Mouse (Mus musculus) spleen, postnatal 4 days (tissue): ENCODE data around the gene Gm20708.
"Not testable (repeated sequence)": the region's sequence is repeated elsewhere in the genome, so short reads cannot be mapped to it uniquely, and the experiment has no call there.

Experiments used
- DNase-seq, 2 experiments: peaks; one replicate each; pipeline ENCODE4 v3.0.0; 2022; ENCODE audit warnings: low spot score in 2 of 2

Gm20708 gene

DNA sequence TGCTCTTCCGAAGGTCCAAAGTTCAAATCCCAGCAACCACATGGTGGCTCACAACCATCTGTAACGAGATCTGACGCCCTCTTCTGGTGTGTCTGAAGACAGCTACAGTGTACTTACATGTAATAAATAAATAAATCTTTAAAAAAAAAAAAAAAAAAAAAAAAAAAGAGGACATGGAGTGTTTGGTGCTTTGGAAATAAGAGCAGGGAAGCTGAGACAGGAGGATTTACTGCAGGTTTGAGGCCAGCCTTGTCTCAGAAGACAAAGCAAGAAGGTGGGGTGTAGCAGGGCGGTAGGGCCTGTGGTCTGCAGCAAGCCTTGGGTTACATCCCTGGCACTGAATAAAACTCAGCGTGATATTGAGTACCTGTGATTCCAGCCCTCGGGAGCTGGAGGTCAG is 24.0 kb downstream of the Gm20708 start:
- not testable (repeated sequence) for DNase-seq

- no peak for DNase-seq
These were observed 24.6 kb downstream of the Gm20708 start for GRCm38 (mm10) chr11:117834086-117834485.

- DNase-seq: peak; percentile 63 to 74
These were observed 26.8 kb downstream of the Gm20708 start for GRCm38 (mm10) chr11:117836306-117836705.

- DNase-seq: peak; percentile 81 to 85
These were observed 29.1 kb downstream of the Gm20708 start for GRCm38 (mm10) chr11:117838572-117838971.

DNA sequence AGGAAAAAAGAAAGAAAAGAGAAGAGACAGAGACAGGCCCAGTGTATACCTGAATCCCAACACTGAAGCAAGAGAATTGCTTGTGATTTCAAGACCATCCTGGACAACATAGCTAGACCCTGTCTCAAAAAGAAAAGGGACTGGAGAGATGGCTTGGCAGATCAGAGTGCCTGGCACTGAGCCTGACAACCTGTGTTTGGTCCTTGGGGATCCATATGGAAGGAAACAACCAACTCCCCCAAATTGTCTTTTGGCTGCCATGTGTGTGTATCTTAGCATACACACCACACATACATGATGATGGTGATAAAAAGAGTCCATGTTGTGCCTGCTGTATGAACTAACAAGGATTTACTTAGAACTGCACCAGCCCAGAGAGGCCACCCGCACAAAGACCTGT is 29.6 kb downstream of the Gm20708 start:
- DNase-seq: no peak

DNA sequence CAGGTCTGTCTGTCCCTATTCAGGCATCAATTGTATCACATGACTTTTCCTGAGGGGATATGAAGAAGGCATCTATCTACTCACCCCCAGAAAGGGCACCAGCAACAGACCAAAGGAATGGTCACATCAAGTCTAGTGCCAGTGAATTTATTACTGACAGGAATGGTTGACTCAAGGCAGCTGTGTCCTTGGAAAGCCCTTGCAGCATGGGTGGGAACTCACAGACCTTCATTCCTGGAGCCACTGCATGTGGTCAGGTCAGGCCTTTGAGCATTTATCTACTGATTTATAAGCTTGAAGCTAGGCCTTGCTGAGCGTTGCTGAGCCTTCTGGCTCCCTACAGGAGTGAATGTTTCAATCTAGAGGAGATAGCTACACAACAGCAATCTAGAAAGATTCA is 31.4 kb downstream of the Gm20708 start:
- no peak for DNase-seq

GRCm38 (mm10) chr11:117843434-117843833 is 34.0 kb downstream of the Gm20708 start:
- no peak for DNase-seq

GRCm38 (mm10) chr11:117844997-117845396 is 35.5 kb downstream of the Gm20708 start:
- DNase-seq: no peak

DNA sequence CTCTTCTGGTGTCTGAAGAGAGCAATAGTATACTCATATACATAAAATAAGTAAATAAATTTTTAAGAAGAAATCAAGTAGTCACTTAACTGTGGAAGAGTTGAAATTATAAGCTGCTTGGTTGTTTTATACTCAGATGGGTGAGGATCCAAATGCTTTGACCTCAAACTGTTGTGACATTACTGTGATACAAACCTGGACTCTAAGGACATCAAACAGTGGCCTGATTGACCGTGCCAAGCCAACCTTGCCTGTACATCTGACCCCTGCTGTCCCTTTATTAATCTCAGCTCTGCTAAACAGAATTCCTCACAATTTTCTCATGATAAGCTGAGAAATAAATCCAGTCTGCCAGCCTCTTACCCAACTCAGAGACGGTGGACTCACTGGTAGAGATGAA is 36.2 kb downstream of the Gm20708 start:
- DNase-seq: no peak

GRCm38 (mm10) chr11:117846640-117847039 is 37.2 kb downstream of the Gm20708 start:
- DNase-seq: no peak

DNA sequence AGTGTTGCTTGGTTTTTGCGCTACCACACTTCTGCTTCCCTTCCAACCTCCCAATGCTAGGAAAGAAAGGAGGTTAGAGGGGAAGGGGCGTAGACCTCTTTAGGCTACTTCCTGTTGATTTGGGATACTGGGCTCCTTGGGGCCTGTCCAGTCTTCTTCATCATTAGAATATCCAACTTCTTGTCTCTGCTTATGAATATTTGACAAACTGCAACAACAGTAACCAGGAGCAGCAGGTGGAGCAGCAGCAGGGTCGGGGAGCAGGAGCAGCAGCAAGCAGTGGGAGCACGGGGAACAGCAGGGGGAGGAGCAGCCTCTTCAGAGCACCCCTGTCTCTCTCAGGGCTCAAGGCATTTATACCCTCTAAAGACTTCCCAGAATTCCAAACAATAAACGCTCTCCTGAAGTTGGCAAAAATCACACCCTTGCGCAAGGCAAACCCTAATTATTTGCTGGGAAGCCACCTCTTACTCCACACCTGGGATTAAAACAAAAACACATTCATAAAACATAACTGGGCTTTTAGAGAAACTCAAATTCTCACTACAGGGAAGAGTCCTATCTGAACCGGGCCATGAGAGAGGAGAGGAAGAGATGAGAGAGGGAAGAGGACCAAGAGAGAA is 38.2 kb downstream of the Gm20708 start:
- DNase-seq: no peak

DNA sequence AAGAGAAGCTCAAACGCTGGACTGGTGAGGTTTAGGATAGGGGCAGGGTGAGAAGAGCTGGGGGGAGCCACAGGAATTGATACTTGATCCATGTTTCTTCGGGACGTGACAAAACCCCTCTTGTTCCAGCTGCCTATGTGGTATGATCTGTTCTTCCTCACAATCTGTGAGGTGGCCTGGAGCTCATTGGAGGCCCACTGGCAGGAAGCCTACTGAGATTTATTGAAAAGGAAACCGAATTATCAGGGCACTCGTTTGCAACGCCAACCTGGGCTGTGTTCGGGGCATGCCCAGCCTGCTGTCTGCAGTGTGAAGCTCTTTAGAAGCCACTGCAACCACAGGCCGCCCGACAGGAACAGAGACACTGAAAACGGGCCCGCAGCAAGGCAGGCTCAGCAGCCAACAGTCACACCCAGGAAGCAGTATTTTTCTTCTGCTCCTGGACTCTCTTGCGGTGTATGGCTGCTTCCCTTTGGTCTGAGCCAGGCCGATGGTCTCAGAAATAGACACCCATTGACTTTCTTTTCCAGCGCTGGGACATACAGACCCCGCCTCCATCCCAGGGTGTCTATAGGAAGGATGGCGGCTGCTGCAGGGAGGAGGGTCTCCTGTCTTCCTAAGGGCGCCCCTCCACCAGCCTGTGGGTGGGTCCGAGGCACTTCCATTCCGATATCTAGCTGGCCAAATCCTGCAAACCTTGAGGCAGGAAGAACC is 39.0 kb downstream of the Gm20708 start:
- peak; percentile 53 to 80 for DNase-seq

DNA sequence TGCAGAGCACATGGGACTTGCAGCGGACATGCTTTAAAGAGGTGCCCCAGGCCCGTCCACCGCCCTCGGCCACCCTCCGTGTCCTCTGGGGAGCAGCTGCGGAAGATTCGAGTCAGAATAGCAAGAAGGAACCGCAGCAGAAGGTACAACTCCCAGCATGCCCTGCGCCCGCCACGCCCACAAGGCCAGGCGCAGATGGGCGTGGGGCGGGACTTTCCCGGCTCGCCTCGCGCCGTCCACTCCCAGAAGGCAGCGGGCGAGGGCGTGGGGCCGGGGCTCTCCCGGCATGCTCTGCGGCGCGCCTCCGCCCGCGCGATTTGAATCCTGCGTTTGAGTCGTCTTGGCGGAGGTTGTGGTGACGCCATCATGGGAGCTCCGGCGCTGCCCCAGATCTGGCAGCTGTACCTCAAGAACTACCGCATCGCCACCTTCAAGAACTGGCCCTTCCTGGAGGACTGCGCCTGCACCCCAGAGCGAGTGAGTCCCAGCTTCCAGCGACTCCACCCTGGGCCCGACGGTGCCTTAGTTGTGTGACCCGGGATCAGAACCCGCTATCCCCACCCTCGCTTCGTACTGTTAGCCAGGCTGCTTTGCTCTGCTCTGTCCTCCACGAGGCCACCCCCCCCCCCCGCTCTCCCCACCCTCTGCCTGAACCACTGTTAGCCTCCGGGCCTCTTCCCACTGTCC is 39.7 kb downstream of the Gm20708 start, which contains the start of gene Birc5:
Gene Birc5 (plus strand): TSS at position 267 of the 687 bp plus-strand sequence.
- DNase-seq: peak; percentile 98 to 99

- DNase-seq: no peak
These were observed 43.4 kb downstream of the Gm20708 start for GRCm38 (mm10) chr11:117852875-117853274.

DNA sequence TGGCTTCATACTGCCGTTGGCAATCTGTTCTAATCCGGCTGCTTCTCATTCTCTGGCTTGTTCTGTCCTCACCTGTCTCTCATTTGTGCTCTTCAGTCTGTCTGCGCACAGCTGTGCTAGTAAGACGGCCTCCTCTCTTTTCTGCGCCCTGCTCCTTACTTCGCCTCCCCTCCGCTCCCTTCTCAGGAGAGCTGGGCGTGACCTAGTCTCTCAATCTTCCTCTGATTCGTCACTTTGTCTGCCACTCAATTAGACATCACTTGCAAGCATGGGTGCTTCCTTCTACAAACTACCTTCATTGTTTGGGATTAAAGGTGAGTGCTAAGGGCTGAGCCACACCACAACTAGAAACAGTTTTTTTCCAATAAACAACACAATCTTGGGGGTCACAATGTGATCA is 44.8 kb downstream of the Gm20708 start:
- DNase-seq: no peak

DNA sequence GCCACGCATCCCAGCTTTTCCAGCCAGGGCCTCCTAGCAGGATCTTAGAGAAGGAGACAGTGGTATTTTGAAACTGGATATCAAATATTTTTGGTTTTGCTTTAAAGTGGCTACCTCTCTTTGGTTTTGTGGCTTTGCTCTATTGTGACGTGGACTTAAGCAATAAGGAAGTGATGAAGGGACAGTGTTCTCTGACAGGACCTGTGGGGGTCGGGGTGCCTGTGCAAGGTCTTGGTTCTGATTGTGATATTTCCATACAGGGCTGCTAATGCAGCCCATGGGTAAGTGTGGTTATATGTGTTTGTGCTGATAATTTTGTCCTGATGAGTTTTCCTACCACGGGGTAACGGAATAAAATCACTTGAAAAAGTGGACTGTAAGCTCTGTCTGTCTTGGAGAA is 45.9 kb downstream of the Gm20708 start:
- DNase-seq: no peak

DNA sequence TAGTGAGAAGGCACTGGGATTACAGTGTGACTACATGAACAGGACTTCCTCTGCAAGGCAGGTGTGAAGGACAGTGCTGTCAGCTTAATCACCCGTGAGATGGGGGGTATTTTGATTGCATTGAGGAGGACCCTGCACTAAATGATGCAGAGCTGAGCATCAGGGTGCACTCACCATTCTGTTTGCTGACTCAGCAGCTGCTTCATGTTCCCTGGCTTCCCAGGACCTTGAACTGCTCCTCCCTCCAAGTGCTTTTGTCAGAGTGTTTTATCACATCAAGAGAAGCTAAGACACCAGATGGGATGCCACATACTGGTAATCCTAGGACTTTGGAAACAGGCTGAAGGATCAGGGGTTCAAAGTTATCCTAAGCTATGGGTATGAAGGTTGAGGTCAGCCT is 46.5 kb downstream of the Gm20708 start:
- DNase-seq: no peak

GRCm38 (mm10) chr11:117857462-117857861 is 48.0 kb downstream of the Gm20708 start:
- DNase-seq: no peak

GRCm38 (mm10) chr11:117858392-117858791 is 48.9 kb downstream of the Gm20708 start:
- no peak for DNase-seq

- DNase-seq: no peak
These were observed 51.1 kb downstream of the Gm20708 start, which contains the start of gene Tmem235 for GRCm38 (mm10) chr11:117860601-117861000. Tmem235 (plus strand) TSS chr11:117860752.

DNA sequence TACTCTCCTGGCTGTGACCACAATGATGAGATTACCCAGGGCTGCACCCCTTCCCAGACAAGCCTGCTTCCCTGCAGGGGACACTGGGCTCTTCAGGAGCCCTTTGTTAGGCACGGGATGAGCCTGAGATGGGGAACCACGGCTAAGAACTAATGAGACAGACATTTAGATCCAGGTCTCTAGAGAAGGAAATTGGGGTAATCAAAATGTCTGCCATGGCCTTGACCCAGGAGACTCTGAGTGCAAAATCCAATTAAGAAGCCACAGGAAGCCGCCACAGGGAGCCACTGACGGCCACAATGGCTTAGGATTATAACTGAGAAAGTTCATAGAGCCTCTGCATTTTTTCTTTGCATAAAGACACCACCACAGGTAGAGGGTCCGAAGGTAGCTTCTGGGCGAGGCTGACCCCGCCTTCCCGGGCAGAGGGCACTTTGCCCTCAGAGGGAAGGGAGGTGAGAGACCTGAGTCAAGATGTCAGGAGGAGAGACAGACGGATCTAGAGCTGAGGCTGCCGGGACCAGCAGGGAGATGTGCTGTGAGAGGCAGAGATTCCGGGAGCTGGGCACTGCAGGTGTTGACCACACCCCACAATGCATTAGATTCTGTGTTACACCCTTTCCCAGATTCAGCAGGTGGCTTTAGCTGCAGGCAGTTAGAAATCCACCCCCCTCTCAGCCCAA is 53.8 kb downstream of the Gm20708 start:
- no peak for DNase-seq

DNA sequence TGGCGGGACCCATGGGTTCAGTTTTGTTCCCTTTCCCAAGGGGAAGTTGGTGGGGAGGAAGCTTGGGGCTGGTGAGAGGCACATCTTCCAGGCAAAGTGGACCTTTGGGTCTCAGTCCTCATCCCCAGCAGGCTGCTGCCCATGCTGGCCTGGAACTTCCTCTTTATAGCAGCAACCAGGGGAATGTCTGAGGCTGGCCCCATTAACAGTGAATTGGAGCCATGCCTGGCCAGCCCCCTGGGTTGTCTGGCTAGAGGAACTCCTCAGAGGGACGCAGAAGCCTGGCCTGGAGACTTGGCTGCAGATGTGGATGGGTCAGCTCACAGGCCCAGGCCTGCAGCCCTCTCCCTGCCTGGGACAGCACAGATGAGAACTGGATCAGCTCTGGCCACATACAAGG is 55.3 kb downstream of the Gm20708 start:
- DNase-seq: no peak
